Mouse (Mus musculus) liver, embryonic 15.5 days (tissue): ENCODE data around the gene Mroh8. TPM values are rescaled to one million over a fixed set of nuclear protein-coding genes. Genes with fewer than 3 reads are reported as not detected.

Experiments used
- ATAC-seq: fragments of 200-750 bp; cut with Nextera tagmentation; 2 replicates; pipeline ENCODE4 v1.8.0; 2017; ENCODE audit warnings: moderate number of reproducible peaks, mild to moderate bottlenecking, moderate library complexity; ENCODE audit not compliant: insufficient read depth
- H3K27ac ChIP-seq: fragments of 300-500 bp; sonication (generic); replicated peaks from 2 replicates; pipeline ENCODE4 v1.5.1; 2015; ENCODE audit warnings: mild to moderate bottlenecking, inconsistent platforms
- H3K27me3 ChIP-seq: fragments of 300-500 bp; sonication (generic); 2 replicates; pipeline ENCODE4 v1.6.1; 2015; ENCODE audit warnings: mild to moderate bottlenecking, inconsistent platforms
- H3K36me3 ChIP-seq: fragments of 300-500 bp; sonication (generic); replicated peaks from 2 replicates; pipeline ENCODE4 v1.6.1; 2015; ENCODE audit warnings: moderate library complexity, mild to moderate bottlenecking, inconsistent platforms
- H3K4me1 ChIP-seq: fragments of 300-500 bp; sonication (generic); replicated peaks from 2 replicates; pipeline ENCODE4 v1.6.1; 2015; ENCODE audit warnings: inconsistent platforms
- H3K4me2 ChIP-seq: fragments of 300-500 bp; sonication (generic); 2 replicates; pipeline ENCODE4 v1.6.1; 2015; ENCODE audit warnings: moderate library complexity, mild to moderate bottlenecking, inconsistent platforms
- H3K4me3 ChIP-seq: fragments of 300-500 bp; sonication (generic); replicated peaks from 2 replicates; pipeline ENCODE4 v1.5.1; 2015; ENCODE audit warnings: mild to moderate bottlenecking, inconsistent platforms
- H3K9ac ChIP-seq: fragments of 300-500 bp; sonication (generic); 2 replicates; pipeline ENCODE4 v1.6.1; 2015; ENCODE audit warnings: moderate library complexity, mild to moderate bottlenecking, inconsistent platforms
- H3K9me3 ChIP-seq: fragments of 300-500 bp; sonication (generic); replicated peaks from 2 replicates; pipeline ENCODE4 v1.6.1; 2016; ENCODE audit warnings: inconsistent platforms
- WGBS: fragments of 180-500 bp; shearing (Covaris S2); methylation state at CpG from one replicate; pipeline ENCODE4 v1.1.7; 2015; ENCODE audit warnings: mixed read lengths; ENCODE audit not compliant: insufficient replicate concordance; 5-methylcytosine and 5-hydroxymethylcytosine counted together
- polyA plus RNA-seq: library from polyadenylated mRNA; unstranded; fragments of >200 nt; fragmentation: Nextera tagmentation; extraction: Ambion mirVana; gene quantifications from 2 replicates; pipeline ENCODE4 v1.2.1, GENCODE M21; 2015

Mroh8 gene
- polyA plus RNA-seq, 1 experiment from 2014 or later, result 0.20 TPM

- H3K27ac ChIP-seq, result no peak overlapping the region
- no peaks in the 10 kb centered on the region for H3K9me3 ChIP-seq
- H3K9ac ChIP-seq, result no peak overlapping the region
- WGBS, result 80% methylated on average over 3 of the region's 3 CpGs
- H3K4me2 ChIP-seq, result no peak overlapping the region
- peaks cover 98% of the 10 kb centered on the region for H3K36me3 ChIP-seq
- no peak overlapping the region for H3K4me3 ChIP-seq
- no peaks in the 10 kb centered on the region for H3K4me1 ChIP-seq
- no peak for ATAC-seq
- H3K27me3 ChIP-seq, result no peaks in the 10 kb centered on the region
These were observed 34.4 kb upstream of the Mroh8 start for GRCm38 (mm10) chr2:157313718-157314117.

GRCm38 (mm10) chr2:157310963-157311637 is 31.8 kb upstream of the Mroh8 start:
- Histone ChIP-seq H3K27me3 (no peaks in the 10 kb centered on the region), H3K27ac (no peak overlapping the region), H3K36me3 (peaks cover 99% of the 10 kb centered on the region), H3K9me3 (no peaks in the 10 kb centered on the region), H3K9ac (no peak overlapping the region), H3K4me1 (no peaks in the 10 kb centered on the region), H3K4me2 (no peak overlapping the region), H3K4me3 (no peak overlapping the region)
- 86% methylated on average over 6 of the region's 6 CpGs for WGBS
- ATAC-seq, result no peak

- Histone ChIP-seq H3K4me1 (no peaks in the 10 kb centered on the region), H3K36me3 (peaks cover 96% of the 10 kb centered on the region), H3K4me2 (no peak overlapping the region), H3K9me3 (no peaks in the 10 kb centered on the region), H3K27me3 (no peaks in the 10 kb centered on the region), H3K4me3 (no peak overlapping the region), H3K27ac (no peak overlapping the region), H3K9ac (no peak overlapping the region)
- no peak for ATAC-seq
- 85% methylated on average over 8 of the region's 8 CpGs for WGBS
These were observed 30.3 kb upstream of the Mroh8 start for GRCm38 (mm10) chr2:157309611-157310010.

- no peak overlapping the region for H3K4me3 ChIP-seq
- H3K36me3 ChIP-seq, result peaks cover 96% of the 10 kb centered on the region
- H3K27ac ChIP-seq, result no peak overlapping the region
- H3K4me1 ChIP-seq, result no peaks in the 10 kb centered on the region
- no peak overlapping the region for H3K9ac ChIP-seq
- no peak for ATAC-seq
- 74% methylated on average over 2 of the region's 2 CpGs for whole genome bisulfite sequencing
- H3K9me3 ChIP-seq, result no peaks in the 10 kb centered on the region
- no peaks in the 10 kb centered on the region for H3K27me3 ChIP-seq
- H3K4me2 ChIP-seq, result no peak overlapping the region
These were observed 29.0 kb upstream of the Mroh8 start for GRCm38 (mm10) chr2:157308273-157308917.

GRCm38 (mm10) chr2:157307715-157308265 is 28.4 kb upstream of the Mroh8 start:
- Histone ChIP-seq H3K27ac (no peak overlapping the region), H3K36me3 (peaks cover 96% of the 10 kb centered on the region)

GRCm38 (mm10) chr2:157306091-157307032 is 27.0 kb upstream of the Mroh8 start:
- no peak for ATAC-seq
- Histone ChIP-seq H3K4me2 (no peak overlapping the region), H3K4me1 (no peaks in the 10 kb centered on the region), H3K4me3 (no peak overlapping the region), H3K36me3 (peaks cover 94% of the 10 kb centered on the region), H3K27ac (no peak overlapping the region), H3K27me3 (no peaks in the 10 kb centered on the region), H3K9ac (no peak overlapping the region), H3K9me3 (no peaks in the 10 kb centered on the region)
- WGBS, result 75% methylated on average over 7 of the region's 7 CpGs

More at GRCm38 (mm10) chr2:157307715-157308265, 28.4 kb upstream of the Mroh8 start:
- WGBS, result 82% methylated on average over 4 of the region's 4 CpGs
- no peak overlapping the region for H3K4me2 ChIP-seq
- no peak overlapping the region for H3K9ac ChIP-seq
- no peaks in the 10 kb centered on the region for H3K27me3 ChIP-seq
- H3K4me3 ChIP-seq, result no peak overlapping the region
- H3K4me1 ChIP-seq, result no peaks in the 10 kb centered on the region
- no peak for ATAC-seq
- no peaks in the 10 kb centered on the region for H3K9me3 ChIP-seq

- ATAC-seq, result no peak
- H3K36me3 ChIP-seq, result peaks cover 92% of the 10 kb centered on the region
- no peak overlapping the region for H3K4me2 ChIP-seq
- H3K4me3 ChIP-seq, result no peak overlapping the region
- H3K27ac ChIP-seq, result no peak overlapping the region
- WGBS, result 78% methylated on average over 9 of the region's 9 CpGs
- H3K4me1 ChIP-seq, result no peaks in the 10 kb centered on the region
- no peak overlapping the region for H3K9ac ChIP-seq
- no peaks in the 10 kb centered on the region for H3K27me3 ChIP-seq
- no peaks in the 10 kb centered on the region for H3K9me3 ChIP-seq
These were observed 23.7 kb upstream of the Mroh8 start for GRCm38 (mm10) chr2:157303096-157303495.

- Histone ChIP-seq H3K27ac (no peak overlapping the region), H3K4me2 (no peak overlapping the region), H3K4me3 (no peak overlapping the region), H3K4me1 (no peaks in the 10 kb centered on the region), H3K36me3 (peaks cover 93% of the 10 kb centered on the region), H3K9ac (no peak overlapping the region), H3K27me3 (no peaks in the 10 kb centered on the region), H3K9me3 (no peaks in the 10 kb centered on the region)
- ATAC-seq, result no peak
- WGBS, result 80% methylated on average over 6 of the region's 6 CpGs
These were observed 20.7 kb upstream of the Mroh8 start for GRCm38 (mm10) chr2:157300051-157300450.

- Histone ChIP-seq H3K9ac (no peak overlapping the region), H3K27me3 (no peaks in the 10 kb centered on the region), H3K4me1 (no peaks in the 10 kb centered on the region), H3K4me2 (no peak overlapping the region), H3K27ac (no peak overlapping the region), H3K9me3 (no peaks in the 10 kb centered on the region), H3K4me3 (no peak overlapping the region), H3K36me3 (peaks cover 96% of the 10 kb centered on the region)
- 74% methylated on average over 7 of the region's 7 CpGs for WGBS
- no peak for ATAC-seq
These were observed 16.8 kb upstream of the Mroh8 start for GRCm38 (mm10) chr2:157296105-157296689.

- no peak for ATAC-seq
- Histone ChIP-seq H3K27ac (no peak overlapping the region), H3K4me1 (peaks cover 17% of the 10 kb centered on the region), H3K4me2 (no peak overlapping the region), H3K36me3 (peaks cover 94% of the 10 kb centered on the region), H3K9ac (no peak overlapping the region), H3K4me3 (no peak overlapping the region), H3K9me3 (no peaks in the 10 kb centered on the region), H3K27me3 (no peaks in the 10 kb centered on the region)
- 20% methylated on average over 2 of the region's 2 CpGs for WGBS
These were observed 12.7 kb upstream of the Mroh8 start for GRCm38 (mm10) chr2:157292093-157292492.
